Mouse (Mus musculus): ENCODE results near the gene Zdhhc20. TPM values are rescaled to one million over a fixed set of nuclear protein-coding genes. Genes with fewer than 3 reads are reported as not detected.
"Not testable (repeated sequence)": the region's sequence is repeated elsewhere in the genome, so short reads cannot be mapped to it uniquely, and the experiment has no call there.

The Zdhhc20 gene
- polyA plus RNA-seq, 1 experiment from 2014 or later: 11.4 TPM

GRCm38 (mm10) chr14:57856037-57856436 lies 34.0 kb downstream of the Zdhhc20 start:
- not testable (repeated sequence) for H3K9ac ChIP-seq; H3K27ac ChIP-seq; ATAC-seq (ENCODE audit: low read depth); H3K4me1 ChIP-seq (replicated peaks); H3K9me3 ChIP-seq (replicated peaks); H3K27me3 ChIP-seq; H3K36me3 ChIP-seq; DNase-seq; H3K4me2 ChIP-seq; H3K4me3 ChIP-seq (replicated peaks)

GRCm38 (mm10) chr14:57852961-57853360 lies 37.1 kb downstream of the Zdhhc20 start:
- Histone ChIP-seq H3K27ac (no peak overlapping the region), H3K27me3 (no peaks in the 10 kb centered on the region), H3K9ac (no peak overlapping the region), H3K36me3 (peaks cover 6% of the 10 kb centered on the region; the same call in 1 of the 2 replicates), H3K4me2 (no peak overlapping the region), H3K4me3 (replicated peaks) (no peak overlapping the region), H3K4me1 (replicated peaks) (peaks cover 6% of the 10 kb centered on the region), H3K9me3 (replicated peaks) (no peaks in the 10 kb centered on the region)
- no peak for DNase-seq
- WGBS (ENCODE audit: insufficient replicate concordance): 83% methylated on average over 2 of the region's 2 CpGs
- ATAC-seq (ENCODE audit: low read depth): no peak

GRCm38 (mm10) chr14:57850330-57850729 lies 39.7 kb downstream of the Zdhhc20 start:
- peaks cover 6% of the 10 kb centered on the region for H3K4me1 ChIP-seq (replicated peaks)
- peak; percentile 26; the same call in 1 of the 2 replicates for ATAC-seq (ENCODE audit: low read depth)
- no peaks in the 10 kb centered on the region for H3K9me3 ChIP-seq (replicated peaks)
- no peak overlapping the region for H3K4me3 ChIP-seq (replicated peaks)
- no peak for DNase-seq
- no peak overlapping the region for H3K27ac ChIP-seq
- no peak overlapping the region for H3K4me2 ChIP-seq
- H3K9ac ChIP-seq: no peak overlapping the region
- peaks cover 3% of the 10 kb centered on the region; the same call in 1 of the 2 replicates for H3K36me3 ChIP-seq
- no peaks in the 10 kb centered on the region for H3K27me3 ChIP-seq
- WGBS (ENCODE audit: insufficient replicate concordance): 61% methylated on average over 3 of the region's 3 CpGs

DNA sequence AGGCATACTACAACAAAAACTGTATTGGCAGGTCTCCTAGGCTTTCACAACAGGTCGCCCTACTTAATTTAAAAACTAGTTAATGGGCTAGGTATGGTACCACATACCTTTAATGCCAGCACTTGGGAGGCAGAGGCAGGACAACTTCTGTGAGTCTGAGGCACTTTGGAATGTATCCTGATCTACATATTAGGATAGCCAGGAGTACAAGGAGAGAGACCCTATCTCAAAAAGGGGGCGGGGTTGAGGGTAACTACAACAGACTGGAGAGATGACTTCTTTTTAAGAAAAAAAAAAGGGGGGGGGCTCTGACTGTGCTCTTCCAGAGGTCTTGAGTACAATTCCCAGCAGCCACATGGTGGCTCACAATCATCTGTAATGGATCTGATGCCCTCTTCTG lies 41.4 kb downstream of the Zdhhc20 start:
- Histone ChIP-seq H3K27ac (no peak overlapping the region), H3K4me1 (replicated peaks) (peaks cover 16% of the 10 kb centered on the region), H3K4me3 (replicated peaks) (no peak overlapping the region), H3K9ac (no peak overlapping the region), H3K4me2 (no peak overlapping the region), H3K27me3 (no peaks in the 10 kb centered on the region), H3K36me3 (peaks cover 3% of the 10 kb centered on the region), H3K9me3 (replicated peaks) (no peaks in the 10 kb centered on the region)
- WGBS (ENCODE audit: insufficient replicate concordance): 67% methylated on average over 2 of the region's 2 CpGs
- DNase-seq: no peak
- ATAC-seq (ENCODE audit: low read depth): no peak

GRCm38 (mm10) chr14:57848061-57848460 lies 42.0 kb downstream of the Zdhhc20 start:
- DNase-seq: not testable (repeated sequence)

GRCm38 (mm10) chr14:57844535-57844934 lies 45.5 kb downstream of the Zdhhc20 start:
- WGBS (ENCODE audit: insufficient replicate concordance): 54% methylated on average over 3 of the region's 3 CpGs
- no peaks in the 10 kb centered on the region for H3K9me3 ChIP-seq (replicated peaks)
- DNase-seq: no peak
- 0 out of 2 replicates have a peak overlapping the region, but pooled peaks have one; percentile 1 for H3K4me2 ChIP-seq
- H3K27ac ChIP-seq: peak overlapping the region; percentile 51; the same call in 1 of the 2 replicates
- no peak overlapping the region for H3K4me3 ChIP-seq (replicated peaks)
- ATAC-seq (ENCODE audit: low read depth): peak; percentile 80
- no peaks in the 10 kb centered on the region for H3K27me3 ChIP-seq
- no peak overlapping the region for H3K9ac ChIP-seq
- peaks cover 6% of the 10 kb centered on the region; the same call in 1 of the 2 replicates for H3K36me3 ChIP-seq
- H3K4me1 ChIP-seq (replicated peaks): peaks cover 10% of the 10 kb centered on the region

More at GRCm38 (mm10) chr14:57848061-57848460, 42.0 kb downstream of the Zdhhc20 start:
- 71% methylated on average over 5 of the region's 5 CpGs for WGBS (ENCODE audit: insufficient replicate concordance)
- H3K27ac ChIP-seq; H3K36me3 ChIP-seq; H3K27me3 ChIP-seq; H3K4me3 ChIP-seq (replicated peaks); ATAC-seq (ENCODE audit: low read depth); H3K9me3 ChIP-seq (replicated peaks); H3K4me2 ChIP-seq; H3K9ac ChIP-seq: not testable (repeated sequence)
- peaks cover 16% of the 10 kb centered on the region for H3K4me1 ChIP-seq (replicated peaks)

- Histone ChIP-seq H3K9me3 (replicated peaks) (no peaks in the 10 kb centered on the region), H3K4me2 (no peak overlapping the region), H3K9ac (no peak overlapping the region), H3K4me1 (replicated peaks) (peaks cover 15% of the 10 kb centered on the region), H3K36me3 (peaks cover 11% of the 10 kb centered on the region), H3K4me3 (replicated peaks) (no peak overlapping the region), H3K27ac (no peak overlapping the region), H3K27me3 (no peaks in the 10 kb centered on the region)
- DNase-seq: peak; percentile 40
- ATAC-seq (ENCODE audit: low read depth): peak; percentile 95
- 19% methylated on average over 10 of the region's 10 CpGs for WGBS (ENCODE audit: insufficient replicate concordance)
Measured at GRCm38 (mm10) chr14:57835157-57835556, 54.9 kb downstream of the Zdhhc20 start.

- ATAC-seq (ENCODE audit: low read depth) (no peak), DNase-seq (no peak)
- H3K9ac ChIP-seq: no peak overlapping the region
- H3K27ac ChIP-seq: no peak overlapping the region
- WGBS (ENCODE audit: insufficient replicate concordance): 93% methylated on average over 2 of the region's 2 CpGs
- no peak overlapping the region for H3K4me3 ChIP-seq (replicated peaks)
- no peaks in the 10 kb centered on the region for H3K9me3 ChIP-seq (replicated peaks)
- H3K36me3 ChIP-seq: peaks cover 10% of the 10 kb centered on the region
- no peaks in the 10 kb centered on the region for H3K27me3 ChIP-seq
- peaks cover 15% of the 10 kb centered on the region for H3K4me1 ChIP-seq (replicated peaks)
- no peak overlapping the region for H3K4me2 ChIP-seq
Measured at GRCm38 (mm10) chr14:57833526-57833925, 56.5 kb downstream of the Zdhhc20 start.

- Histone ChIP-seq H3K4me1 (replicated peaks) (peaks cover 29% of the 10 kb centered on the region), H3K4me3 (replicated peaks) (peak overlapping the region; percentile 90), H3K4me2 (peak overlapping the region; percentile 90), H3K27ac (peak overlapping the region; percentile 90), H3K36me3 (peaks cover 16% of the 10 kb centered on the region), H3K27me3 (no peaks in the 10 kb centered on the region), H3K9me3 (replicated peaks) (no peaks in the 10 kb centered on the region), H3K9ac (peak overlapping the region; percentile 95)
- no peak for DNase-seq
- 48% methylated on average over 1 of the region's 1 CpGs for WGBS (ENCODE audit: insufficient replicate concordance)
- no peak for ATAC-seq (ENCODE audit: low read depth)
Measured at GRCm38 (mm10) chr14:57827284-57827683, 62.8 kb downstream of the Zdhhc20 start.

- Histone ChIP-seq H3K27me3 (no peaks in the 10 kb centered on the region), H3K4me2 (peak within 1 kb of the TSS; percentile 90), H3K36me3 (peaks cover 28% of the 10 kb centered on the region), H3K9ac (peak within 1 kb of the TSS; percentile 95), H3K4me3 (replicated peaks) (peak within 1 kb of the TSS; percentile 90), H3K4me1 (replicated peaks) (peaks cover 34% of the 10 kb centered on the region), H3K9me3 (replicated peaks) (no peaks in the 10 kb centered on the region), H3K27ac (peak within 1 kb of the TSS; percentile 90)
- ATAC-seq (ENCODE audit: low read depth) (peak; percentile 95), DNase-seq (peak; percentile 89)
- WGBS (ENCODE audit: insufficient replicate concordance): under 1% methylated on average over 96 of the region's 96 CpGs
Measured at GRCm38 (mm10) chr14:57825788-57826751, 64.0 kb downstream of the Zdhhc20 start, which contains the start of the genes Ska3 and Mrpl57. Ska3 (minus strand) TSS chr14:57826185. Mrpl57 (plus strand) TSS chr14:57826234.

GRCm38 (mm10) chr14:57820839-57821238 lies 69.2 kb downstream of the Zdhhc20 start:
- Histone ChIP-seq H3K36me3 (peaks cover 73% of the 10 kb centered on the region), H3K9ac (no peak overlapping the region), H3K4me3 (replicated peaks) (no peak overlapping the region), H3K27me3 (no peaks in the 10 kb centered on the region), H3K9me3 (replicated peaks) (no peaks in the 10 kb centered on the region), H3K4me2 (no peak overlapping the region), H3K4me1 (replicated peaks) (peaks cover 21% of the 10 kb centered on the region), H3K27ac (no peak overlapping the region)
- DNase-seq (no peak), ATAC-seq (ENCODE audit: low read depth) (peak; percentile 26; the same call in 1 of the 2 replicates)
- 26% methylated on average over 4 of the region's 4 CpGs for WGBS (ENCODE audit: insufficient replicate concordance)

Data from liver, embryonic 13.5 days (tissue).